Mouse (Mus musculus) hindbrain, embryonic 13.5 days (tissue): ENCODE measurements at regions not wholly inside any gene's neighbourhood (a gene's known extent, or its start where the extent isn't known, plus 50 kb on each side); places are given as distances from the start of the nearest gene placed in this dataset.

Source experiments
- ATAC-seq: fragments of 200-750 bp; cut with Nextera tagmentation; 2 replicates; pipeline ENCODE4 v1.8.0; 2017; ENCODE audit warnings: moderate TSS enrichment; ENCODE audit not compliant: low FRiP score
- H3K27ac ChIP-seq: fragments of 300-500 bp; sonication (generic); 2 replicates; pipeline ENCODE4 v1.5.1; 2015; ENCODE audit warnings: inconsistent platforms, mild to moderate bottlenecking, moderate library complexity
- H3K27me3 ChIP-seq: fragments of 300-500 bp; sonication (generic); 2 replicates; pipeline ENCODE4 v1.6.1; 2015; ENCODE audit warnings: mild to moderate bottlenecking, inconsistent platforms
- H3K36me3 ChIP-seq: fragments of 300-500 bp; sonication (generic); 2 replicates; pipeline ENCODE4 v1.6.1; 2015; ENCODE audit warnings: mild to moderate bottlenecking, inconsistent platforms
- H3K4me1 ChIP-seq: fragments of 300-500 bp; sonication (generic); replicated peaks from 2 replicates; pipeline ENCODE4 v1.6.1; 2015; ENCODE audit warnings: inconsistent platforms
- H3K4me2 ChIP-seq: fragments of 300-500 bp; sonication (generic); 2 replicates; pipeline ENCODE4 v1.6.1; 2015; ENCODE audit warnings: inconsistent platforms, mild to moderate bottlenecking, moderate library complexity
- H3K4me3 ChIP-seq: fragments of 300-500 bp; sonication (generic); 2 replicates; pipeline ENCODE4 v1.5.1; 2015; ENCODE audit warnings: mild to moderate bottlenecking, inconsistent platforms
- H3K9ac ChIP-seq: fragments of 300-500 bp; sonication (generic); 2 replicates; pipeline ENCODE4 v1.6.1; 2015; ENCODE audit warnings: mild to moderate bottlenecking, inconsistent platforms
- H3K9me3 ChIP-seq: fragments of 300-500 bp; sonication (generic); 2 replicates; pipeline ENCODE4 v1.6.1; 2016; ENCODE audit warnings: inconsistent platforms
- WGBS: fragments of 180-500 bp; shearing (Covaris S2); methylation state at CpG from one replicate; pipeline ENCODE4 v1.1.7; 2015; 5-methylcytosine and 5-hydroxymethylcytosine counted together

- H3K9ac ChIP-seq = no peak overlapping the region
- no peaks in the 10 kb centered on the region for H3K9me3 ChIP-seq
- peaks cover 18% of the 10 kb centered on the region; the same call in 1 of the 2 replicates for H3K27me3 ChIP-seq
- WGBS = 99% methylated on average over 3 of the region's 3 CpGs
- H3K36me3 ChIP-seq = no peaks in the 10 kb centered on the region
- H3K27ac ChIP-seq = no peak overlapping the region
- no peak for ATAC-seq
- H3K4me3 ChIP-seq = no peak overlapping the region
- no peak overlapping the region for H3K4me2 ChIP-seq
- H3K4me1 ChIP-seq = 0 out of 2 replicates have a peak, but pooled peaks cover 5% of the 10 kb centered on the region
These were observed 97.8 kb downstream of the Wdr11 start for GRCm38 (mm10) chr7:129689464-129689863.

DNA sequence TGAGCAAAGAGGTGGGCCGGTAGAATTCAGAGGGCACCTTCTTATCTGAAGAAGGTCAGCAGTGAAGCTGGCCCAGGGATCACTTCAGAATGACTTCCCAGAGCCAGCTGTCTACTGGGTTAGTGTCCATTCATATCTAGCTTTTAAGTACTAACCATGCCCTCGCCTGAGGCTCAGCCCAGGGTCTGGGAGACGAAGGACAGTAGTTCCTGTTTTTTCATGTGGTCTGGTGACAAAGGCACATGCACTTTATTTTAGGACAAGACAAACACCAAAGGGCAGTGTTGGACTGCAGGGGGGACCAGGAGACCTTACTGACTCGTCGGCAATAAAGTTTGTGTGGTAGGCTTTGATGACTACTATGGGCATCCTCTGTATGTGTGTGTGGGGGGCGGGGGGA, 99.2 kb downstream of the Wdr11 start:
- H3K27me3 ChIP-seq = 0 out of 2 replicates have a peak, but pooled peaks cover 6% of the 10 kb centered on the region
- ATAC-seq = no peak
- no peak overlapping the region for H3K4me2 ChIP-seq
- no peak overlapping the region for H3K9ac ChIP-seq
- WGBS = 89% methylated on average over 6 of the region's 6 CpGs
- H3K27ac ChIP-seq = no peak overlapping the region
- H3K4me3 ChIP-seq = no peak overlapping the region
- no peaks in the 10 kb centered on the region for H3K9me3 ChIP-seq
- H3K4me1 ChIP-seq = 0 out of 2 replicates have a peak, but pooled peaks cover 4% of the 10 kb centered on the region
- H3K36me3 ChIP-seq = no peaks in the 10 kb centered on the region

DNA sequence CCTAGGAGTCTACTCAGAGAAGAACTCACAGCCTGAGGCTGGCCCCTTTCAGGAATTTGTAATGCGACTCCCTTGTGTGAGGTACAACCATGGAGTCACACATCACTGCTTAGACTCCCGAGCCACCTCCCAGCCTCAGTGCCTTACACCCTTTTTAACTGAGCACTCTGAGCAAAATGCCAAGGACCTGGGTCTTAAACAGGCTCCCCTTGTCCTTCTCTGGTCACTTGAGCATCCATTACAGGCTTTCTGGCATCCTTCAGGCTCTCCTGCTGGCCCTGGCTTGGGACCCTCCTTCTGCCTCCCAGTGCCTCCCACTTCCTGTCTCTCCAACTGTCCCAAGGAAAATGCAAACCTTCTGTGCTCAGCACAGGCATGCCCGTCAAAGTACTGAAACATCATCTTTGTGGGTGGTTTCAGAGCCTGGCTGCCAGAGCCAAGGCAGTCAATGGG, 100.0 kb downstream of the Wdr11 start:
- 42% methylated on average over 3 of the region's 3 CpGs for WGBS

DNA sequence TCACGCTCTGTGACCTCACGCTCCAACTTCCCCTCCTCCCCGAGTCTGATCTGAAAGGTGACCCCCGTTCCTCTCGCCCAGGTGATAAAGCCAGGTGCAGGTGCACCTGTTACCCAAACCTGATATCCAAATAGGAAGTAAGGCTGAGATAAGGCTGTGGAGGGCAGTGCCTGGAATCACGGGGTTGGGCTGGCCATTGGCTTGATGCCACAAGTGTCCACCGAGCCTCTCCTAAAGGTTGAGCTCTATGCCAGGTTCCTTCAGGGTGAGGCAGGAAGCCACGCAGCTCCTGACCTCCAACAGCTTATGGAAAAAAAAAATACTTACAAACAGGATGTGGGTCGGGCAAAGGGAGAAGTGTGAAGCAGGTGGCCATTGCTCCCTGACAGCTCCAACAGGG, 102.0 kb downstream of the Wdr11 start:
- no peak overlapping the region for H3K27ac ChIP-seq
- H3K27me3 ChIP-seq = 0 out of 2 replicates have a peak, but pooled peaks cover 8% of the 10 kb centered on the region
- 0 out of 2 replicates have a peak, but pooled peaks cover 3% of the 10 kb centered on the region for H3K4me1 ChIP-seq
- H3K9ac ChIP-seq = no peak overlapping the region
- H3K36me3 ChIP-seq = no peaks in the 10 kb centered on the region
- H3K4me3 ChIP-seq = no peak overlapping the region
- no peak for ATAC-seq
- no peak overlapping the region for H3K4me2 ChIP-seq
- 84% methylated on average over 9 of the region's 9 CpGs for WGBS
- no peaks in the 10 kb centered on the region for H3K9me3 ChIP-seq

More for the DNA sequence above, 100.0 kb downstream of the Wdr11 start:
- ATAC-seq = no peak
- Histone ChIP-seq H3K36me3 (no peaks in the 10 kb centered on the region), H3K9ac (no peak overlapping the region), H3K27me3 (0 out of 2 replicates have a peak, but pooled peaks cover 5% of the 10 kb centered on the region), H3K27ac (no peak overlapping the region), H3K9me3 (no peaks in the 10 kb centered on the region), H3K4me3 (no peak overlapping the region), H3K4me2 (no peak overlapping the region), H3K4me1 (0 out of 2 replicates have a peak, but pooled peaks cover 3% of the 10 kb centered on the region)

DNA sequence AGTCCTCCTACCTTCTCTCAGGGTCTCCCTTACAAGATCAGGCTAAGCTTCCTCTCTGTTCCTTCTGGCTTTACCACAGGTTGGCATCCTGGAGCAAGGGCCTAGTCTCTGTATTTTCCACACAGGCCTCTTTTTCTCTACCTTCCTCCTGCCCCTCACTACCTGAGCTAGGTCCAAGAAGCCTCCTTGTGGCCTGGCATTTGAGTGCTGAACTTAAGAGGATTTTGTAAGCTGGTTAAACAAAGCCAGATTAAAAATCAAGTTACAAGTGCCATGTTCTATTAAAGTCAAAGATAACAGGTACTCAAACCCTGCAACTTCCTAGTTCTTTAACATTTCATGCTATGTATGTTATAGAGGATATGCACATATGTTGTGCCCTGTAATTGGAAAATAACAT, 102.5 kb downstream of the Wdr11 start:
- no peak overlapping the region for H3K4me2 ChIP-seq
- 0 out of 2 replicates have a peak, but pooled peaks cover 8% of the 10 kb centered on the region for H3K27me3 ChIP-seq
- H3K4me1 ChIP-seq = 0 out of 2 replicates have a peak, but pooled peaks cover 3% of the 10 kb centered on the region
- H3K9ac ChIP-seq = no peak overlapping the region
- H3K4me3 ChIP-seq = no peak overlapping the region
- no peak overlapping the region for H3K27ac ChIP-seq
- ATAC-seq = no peak
- no peaks in the 10 kb centered on the region for H3K9me3 ChIP-seq
- no peaks in the 10 kb centered on the region for H3K36me3 ChIP-seq

GRCm38 (mm10) chr7:129699931-129700570, 108.4 kb downstream of the Wdr11 start:
- Histone ChIP-seq H3K27me3 (0 out of 2 replicates have a peak, but pooled peaks cover 3% of the 10 kb centered on the region), H3K9ac (no peak overlapping the region), H3K27ac (no peak overlapping the region), H3K4me1 (no peaks in the 10 kb centered on the region), H3K36me3 (no peaks in the 10 kb centered on the region), H3K9me3 (no peaks in the 10 kb centered on the region), H3K4me3 (no peak overlapping the region), H3K4me2 (no peak overlapping the region)
- no peak for ATAC-seq
- WGBS = 73% methylated on average over 5 of the region's 5 CpGs

DNA sequence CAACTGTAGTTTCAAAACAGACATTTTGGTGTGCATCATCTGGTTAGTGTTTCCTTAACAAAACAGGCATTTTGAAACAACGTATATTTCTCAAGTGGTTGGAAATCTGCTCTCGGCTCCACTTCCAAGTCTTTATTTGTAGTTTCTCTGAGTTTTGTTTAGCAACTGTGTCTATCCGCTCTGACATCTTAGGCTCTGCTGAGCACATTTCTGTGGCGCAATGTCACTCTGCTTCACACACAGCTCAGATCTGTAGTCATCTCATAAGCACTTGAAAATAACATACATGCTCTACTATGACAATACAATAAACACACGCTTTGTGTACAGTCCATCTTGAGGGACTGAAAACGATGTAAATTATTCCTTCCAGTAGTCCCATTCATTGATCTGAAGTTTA, 135.9 kb downstream of the Wdr11 start:
- no peaks in the 10 kb centered on the region for H3K36me3 ChIP-seq
- WGBS = 91% methylated on average over 6 of the region's 6 CpGs
- no peak for ATAC-seq
- H3K27me3 ChIP-seq = no peaks in the 10 kb centered on the region
- H3K9me3 ChIP-seq = no peaks in the 10 kb centered on the region
- no peak overlapping the region for H3K4me3 ChIP-seq
- H3K9ac ChIP-seq = no peak overlapping the region
- H3K27ac ChIP-seq = no peak overlapping the region
- H3K4me1 ChIP-seq = no peaks in the 10 kb centered on the region
- H3K4me2 ChIP-seq = no peak overlapping the region

GRCm38 (mm10) chr7:129729709-129730238, 138.1 kb downstream of the Wdr11 start:
- Histone ChIP-seq H3K27me3 (no peaks in the 10 kb centered on the region), H3K4me3 (no peak overlapping the region), H3K27ac (no peak overlapping the region), H3K4me1 (no peaks in the 10 kb centered on the region), H3K4me2 (no peak overlapping the region), H3K9ac (no peak overlapping the region), H3K9me3 (no peaks in the 10 kb centered on the region), H3K36me3 (no peaks in the 10 kb centered on the region)
- ATAC-seq = no peak
- 82% methylated on average over 11 of the region's 11 CpGs for WGBS

DNA sequence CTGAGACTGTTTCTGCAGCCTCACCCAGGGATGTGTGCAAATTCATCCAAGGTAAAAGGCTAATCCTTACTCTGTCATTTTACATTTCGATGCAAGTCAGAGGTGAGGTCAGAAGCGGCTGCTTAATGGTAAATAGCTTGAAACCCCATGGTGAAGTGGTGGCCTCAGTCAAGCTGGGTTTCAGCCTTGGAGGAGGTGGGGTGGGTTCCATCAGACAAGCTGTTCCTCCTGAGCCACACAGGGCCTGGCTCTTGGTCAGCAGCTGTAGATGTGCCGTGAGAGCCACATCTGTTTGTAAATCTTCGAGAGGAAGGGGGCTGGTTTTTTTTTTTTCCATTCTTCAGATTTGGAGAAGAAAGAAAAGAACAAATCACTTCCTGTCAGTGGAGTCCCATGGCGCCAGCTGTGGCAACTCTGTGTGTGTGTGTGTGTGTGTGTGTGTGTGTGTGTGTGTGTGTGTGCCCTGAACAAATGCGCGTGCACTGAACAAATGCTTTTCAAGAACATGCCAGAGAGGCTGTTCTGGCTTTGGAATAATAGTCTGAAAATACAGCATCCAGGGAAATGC, 139.2 kb downstream of the Wdr11 start:
- Histone ChIP-seq H3K27ac (no peak overlapping the region), H3K36me3 (no peaks in the 10 kb centered on the region), H3K9me3 (no peaks in the 10 kb centered on the region), H3K4me3 (no peak overlapping the region), H3K4me2 (no peak overlapping the region), H3K4me1 (no peaks in the 10 kb centered on the region), H3K27me3 (no peaks in the 10 kb centered on the region), H3K9ac (no peak overlapping the region)
- 55% methylated on average over 7 of the region's 7 CpGs for WGBS
- no peak for ATAC-seq

- Histone ChIP-seq H3K9ac (no peak overlapping the region), H3K36me3 (no peaks in the 10 kb centered on the region), H3K4me2 (no peak overlapping the region), H3K4me3 (no peak overlapping the region), H3K27ac (no peak overlapping the region), H3K4me1 (peaks cover 17% of the 10 kb centered on the region), H3K27me3 (0 out of 2 replicates have a peak, but pooled peaks cover 2% of the 10 kb centered on the region), H3K9me3 (no peaks in the 10 kb centered on the region)
- no peak for ATAC-seq
- WGBS = 88% methylated on average over 4 of the region's 4 CpGs
These were observed 151.0 kb downstream of the Wdr11 start for GRCm38 (mm10) chr7:129742657-129743056.

- Histone ChIP-seq H3K36me3 (no peaks in the 10 kb centered on the region), H3K27ac (peak overlapping the region; percentile 80), H3K27me3 (0 out of 2 replicates have a peak, but pooled peaks cover 2% of the 10 kb centered on the region), H3K9ac (no peak overlapping the region), H3K4me1 (peaks cover 17% of the 10 kb centered on the region), H3K9me3 (0 out of 2 replicates have a peak, but pooled peaks cover 3% of the 10 kb centered on the region), H3K4me2 (peak overlapping the region; percentile 15; the same call in 1 of the 2 replicates), H3K4me3 (no peak overlapping the region)
- ATAC-seq = no peak
- WGBS = 22% methylated on average over 16 of the region's 16 CpGs
These were observed 152.4 kb downstream of the Wdr11 start for GRCm38 (mm10) chr7:129743955-129744666.

DNA sequence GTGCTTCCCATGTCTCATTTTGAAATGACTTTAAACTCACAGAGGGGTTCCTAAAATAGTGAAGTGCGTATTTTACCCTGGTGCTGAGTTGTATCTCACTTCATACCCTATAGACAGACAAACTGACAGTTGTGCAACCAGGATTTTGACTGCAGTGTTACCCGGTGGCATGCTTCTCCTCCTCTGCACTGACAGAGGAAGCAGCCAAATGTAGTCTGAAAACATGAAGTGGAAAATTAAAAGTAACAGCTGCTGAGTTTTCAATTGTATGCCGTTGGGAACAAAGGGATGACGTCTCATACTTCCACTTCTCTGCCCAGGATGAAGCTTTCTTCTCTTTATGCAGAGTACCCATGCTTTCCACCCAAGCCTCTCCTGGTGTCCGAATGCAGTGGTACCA, 155.0 kb downstream of the Wdr11 start:
- no peak for ATAC-seq
- 0 out of 2 replicates have a peak, but pooled peaks cover 3% of the 10 kb centered on the region for H3K9me3 ChIP-seq
- H3K36me3 ChIP-seq = no peaks in the 10 kb centered on the region
- H3K9ac ChIP-seq = no peak overlapping the region
- H3K4me2 ChIP-seq = no peak overlapping the region
- 0 out of 2 replicates have a peak, but pooled peaks cover 2% of the 10 kb centered on the region for H3K27me3 ChIP-seq
- H3K4me3 ChIP-seq = no peak overlapping the region
- peaks cover 17% of the 10 kb centered on the region for H3K4me1 ChIP-seq
- WGBS = 79% methylated on average over 5 of the region's 5 CpGs
- H3K27ac ChIP-seq = no peak overlapping the region
